Mouse (Mus musculus) kidney, postnatal 25 days (tissue): Measurements from ENCODE around the gene Adamts4.

ENCODE experiments used
- DNase-seq, 2 experiments: peaks; one replicate each; pipeline ENCODE4 v3.0.0; 2021; ENCODE audit warnings: mixed read lengths in 2 of 2

The Adamts4 gene

GRCm38 (mm10) chr1:171256095-171256818, 6.0 kb downstream of the Adamts4 start:
- peak; percentile 66 to 84 for DNase-seq

GRCm38 (mm10) chr1:171256937-171257548, 6.8 kb downstream of the Adamts4 start:
- peak in 1 of 2 experiments; percentile 82 for DNase-seq

GRCm38 (mm10) chr1:171257781-171258180, 7.6 kb downstream of the Adamts4 start:
- no peak for DNase-seq

- DNase-seq: no peak
These were observed 8.7 kb downstream of the Adamts4 start for GRCm38 (mm10) chr1:171258921-171259320.

GRCm38 (mm10) chr1:171260316-171260715, 10.1 kb downstream of the Adamts4 start:
- no peak for DNase-seq

GRCm38 (mm10) chr1:171262594-171263130, 12.4 kb downstream of the Adamts4 start:
- peak; percentile 77 to 82 for DNase-seq

GRCm38 (mm10) chr1:171263185-171263611, 13.0 kb downstream of the Adamts4 start:
- DNase-seq: peak; percentile 61 to 64

- DNase-seq: peak in 1 of 2 experiments; percentile 40
These were observed 13.6 kb downstream of the Adamts4 start for GRCm38 (mm10) chr1:171263666-171264461.

- no peak for DNase-seq
These were observed 15.9 kb downstream of the Adamts4 start for GRCm38 (mm10) chr1:171265971-171266744.

- DNase-seq: no peak
These were observed 18.1 kb downstream of the Adamts4 start for GRCm38 (mm10) chr1:171268341-171268740.

GRCm38 (mm10) chr1:171269848-171270572, 19.8 kb downstream of the Adamts4 start, which contains the start of gene B4galt3:
Gene B4galt3 (plus strand): TSS chr1:171270328.
- DNase-seq: peak; percentile 97 to 98

- DNase-seq: peak; percentile 77 to 91
These were observed 20.3 kb downstream of the Adamts4 start for GRCm38 (mm10) chr1:171270573-171270900.

- peak in 1 of 2 experiments; percentile 32 for DNase-seq
These were observed 21.0 kb downstream of the Adamts4 start for GRCm38 (mm10) chr1:171271196-171271595.

GRCm38 (mm10) chr1:171271622-171272021, 21.4 kb downstream of the Adamts4 start:
- peak in 1 of 2 experiments; percentile 28 for DNase-seq

GRCm38 (mm10) chr1:171272086-171272485, 21.9 kb downstream of the Adamts4 start:
- no peak for DNase-seq

GRCm38 (mm10) chr1:171274171-171274570, 23.9 kb downstream of the Adamts4 start:
- DNase-seq: peak in 1 of 2 experiments; percentile 28

GRCm38 (mm10) chr1:171275144-171275734, 25.0 kb downstream of the Adamts4 start:
- peak in 1 of 2 experiments; percentile 33 for DNase-seq

- DNase-seq: peak in 1 of 2 experiments; percentile 33
These were observed 26.0 kb downstream of the Adamts4 start for GRCm38 (mm10) chr1:171276110-171276748.

- no peak for DNase-seq
These were observed 27.5 kb downstream of the Adamts4 start for GRCm38 (mm10) chr1:171277736-171278135.

GRCm38 (mm10) chr1:171278436-171278835, 28.2 kb downstream of the Adamts4 start:
- DNase-seq: no peak
